8 mouse cellular contexts compared by ENCODE assay signal in genomic region chr5:141754278-141754677, GRCm38 (mm10).
DNase-seq lines count a peak whose midpoint lies in the region; ATAC-seq and TF ChIP-seq lines count a peak whose summit lies in the region.

No protein-coding gene starts in this region.

- WGBS in forebrain, embryonic 11.5 days: 21% methylated on average over 7 of the region's 7 CpGs
- WGBS in forebrain, embryonic 10.5 days: 23% methylated on average over 5 of the region's 7 CpGs
- WGBS in hindbrain, embryonic 15.5 days: 20% methylated on average over 7 of the region's 7 CpGs
- 37% methylated on average over 7 of the region's 7 CpGs for WGBS in stomach, postnatal 0 days

- no peak for TF ChIP-seq CTCF in stomach, postnatal 0 days (IDR thresholded peaks at IDR 0.05; ENCODE audit: low read depth)

- no peaks in the 10 kb centered on the region for H3K27me3 ChIP-seq in forebrain, embryonic 11.5 days (ENCODE audit: control insufficient read depth, insufficient read depth, low read length)
- no peaks in the 10 kb centered on the region for H3K27me3 ChIP-seq in forebrain, embryonic 10.5 days (ENCODE audit: poor library complexity, severe bottlenecking)
- H3K27me3 ChIP-seq in hindbrain, embryonic 15.5 days: no peaks in the 10 kb centered on the region
- no peaks in the 10 kb centered on the region for H3K27me3 ChIP-seq in stomach, postnatal 0 days (ENCODE audit: control insufficient read depth, insufficient read depth, low read length)

- no peaks in the 10 kb centered on the region for H3K9me3 ChIP-seq in forebrain, embryonic 11.5 days (ENCODE audit: control insufficient read depth, low read length)
- no peaks in the 10 kb centered on the region for H3K9me3 ChIP-seq in forebrain, embryonic 10.5 days
- H3K9me3 ChIP-seq in hindbrain, embryonic 15.5 days: no peaks in the 10 kb centered on the region
- H3K9me3 ChIP-seq in stomach, postnatal 0 days (ENCODE audit: control insufficient read depth, low read length): no peaks in the 10 kb centered on the region

- H3K36me3 ChIP-seq in forebrain, embryonic 11.5 days (ENCODE audit: control insufficient read depth, insufficient read depth, low read length): no peaks in the 10 kb centered on the region
- H3K36me3 ChIP-seq in forebrain, embryonic 10.5 days (replicated peaks): no peaks in the 10 kb centered on the region
- H3K36me3 ChIP-seq in hindbrain, embryonic 15.5 days: no peaks in the 10 kb centered on the region
- no peaks in the 10 kb centered on the region for H3K36me3 ChIP-seq in stomach, postnatal 0 days (ENCODE audit: control insufficient read depth, insufficient read depth, low read length)

- no peak overlapping the region for H3K4me2 ChIP-seq in forebrain, embryonic 11.5 days (ENCODE audit: low read depth, low read length, severe bottlenecking)
- H3K4me2 ChIP-seq in hindbrain, embryonic 15.5 days: no peak overlapping the region
- no peak overlapping the region for H3K4me2 ChIP-seq in stomach, postnatal 0 days (replicated peaks; ENCODE audit: low read depth)

- no peak for TF ChIP-seq EP300 in stomach, postnatal 0 days (optimal IDR thresholded peaks at IDR 0.05)

- no peak overlapping the region for H3K4me3 ChIP-seq in forebrain, embryonic 11.5 days (ENCODE audit: low read depth, low read length)
- H3K4me3 ChIP-seq in forebrain, embryonic 10.5 days: no peak overlapping the region
- no peak overlapping the region for H3K4me3 ChIP-seq in hindbrain, embryonic 15.5 days
- H3K4me3 ChIP-seq in stomach, postnatal 0 days (ENCODE audit: low read depth, low read length): no peak overlapping the region

- DNase-seq in forebrain, embryonic 11.5 days (ENCODE audit: low spot score): no peak
- no peak for DNase-seq in forebrain, embryonic 10.5 days (ENCODE audit: extremely low spot score, low spot score)
- DNase-seq in brain, adult 2 months (ENCODE audit: low read depth, low spot score): peak; percentile 74
- no peak for DNase-seq in thymus, postnatal 36 days
- no peak for DNase-seq in stomach, postnatal 0 days (ENCODE audit: low spot score)
- DNase-seq in gastrocnemius, postnatal 25 days: no peak

- no peak overlapping the region for H3K27ac ChIP-seq in forebrain, embryonic 11.5 days (ENCODE audit: low read depth, low read length)
- no peak overlapping the region for H3K27ac ChIP-seq in forebrain, embryonic 10.5 days
- H3K27ac ChIP-seq in hindbrain, embryonic 15.5 days (replicated peaks): no peak overlapping the region
- H3K27ac ChIP-seq in stomach, postnatal 0 days (replicated peaks): no peak overlapping the region

- no peaks in the 10 kb centered on the region for H3K4me1 ChIP-seq in forebrain, embryonic 11.5 days (replicated peaks; ENCODE audit: control insufficient read depth, insufficient read depth, low read length)
- H3K4me1 ChIP-seq in forebrain, embryonic 10.5 days: peaks cover 15% of the 10 kb centered on the region
- H3K4me1 ChIP-seq in hindbrain, embryonic 15.5 days (replicated peaks): peaks cover 14% of the 10 kb centered on the region
- 0 out of 2 replicates have a peak, but pooled peaks cover 2% of the 10 kb centered on the region for H3K4me1 ChIP-seq in stomach, postnatal 0 days (replicated peaks; ENCODE audit: control insufficient read depth, insufficient read depth)

- no peak overlapping the region for H3K9ac ChIP-seq in forebrain, embryonic 11.5 days (ENCODE audit: low read length)
- H3K9ac ChIP-seq in hindbrain, embryonic 15.5 days: no peak overlapping the region
- H3K9ac ChIP-seq in stomach, postnatal 0 days (ENCODE audit: low read length): no peak overlapping the region

- 0 out of 2 replicates have a peak, but pooled peaks have one; percentile 15 for ATAC-seq in forebrain, embryonic 11.5 days (replicated peaks; ENCODE audit: low FRiP score)
- peak; percentile 72 for ATAC-seq in hindbrain, embryonic 15.5 days (ENCODE audit: low FRiP score, low read depth)
- ATAC-seq in megakaryocyte, adult 5-6 weeks (ENCODE audit: poor library complexity, severe bottlenecking): peak; percentile 78
- no peak for ATAC-seq in stomach, postnatal 0 days (ENCODE audit: low FRiP score, low TSS enrichment)
